In the genomic region with DNA sequence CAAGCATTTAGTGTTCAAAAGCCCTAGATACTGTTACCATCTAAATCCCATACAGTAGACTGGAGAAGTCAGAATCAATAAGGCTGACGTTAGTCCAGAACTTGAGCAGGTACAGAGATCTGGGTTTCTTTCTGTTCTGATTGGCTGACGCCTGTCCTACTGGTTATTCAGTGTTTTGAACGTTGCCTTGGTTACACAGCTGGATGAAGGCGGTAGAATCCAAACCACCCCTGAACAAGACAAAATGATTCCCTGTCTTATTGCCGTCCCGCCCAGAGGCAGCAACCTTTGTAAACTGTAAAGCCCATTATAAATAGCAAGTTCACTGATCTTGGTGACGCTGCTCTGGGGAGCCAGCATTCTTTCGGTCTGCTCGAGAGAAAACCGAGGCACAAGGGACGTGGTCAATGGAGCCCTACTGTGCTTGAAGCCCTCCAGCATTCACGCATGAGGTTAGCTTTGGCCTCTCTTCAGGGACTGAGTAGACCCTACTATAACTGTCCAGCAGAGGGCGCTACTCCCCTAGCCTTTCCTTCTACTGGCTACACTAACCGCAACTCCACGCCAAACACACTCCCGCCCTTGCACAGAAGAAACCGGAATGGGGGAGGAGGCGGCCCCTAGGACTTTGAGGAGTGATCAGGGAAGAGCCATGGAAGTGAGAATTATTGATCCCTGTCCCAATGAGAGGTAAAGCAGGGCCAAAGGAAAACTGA, we compare ENCODE assay signal across 8 mouse cellular contexts. TPM values are rescaled to one million over a fixed set of nuclear protein-coding genes. Genes with fewer than 3 reads are reported as not detected.
DNase-seq lines count a peak whose midpoint lies in the region; ATAC-seq and TF ChIP-seq lines count a peak whose summit lies in the region.

No protein-coding gene starts in this region.

- peak overlapping the region; percentile 98 for H3K27ac ChIP-seq in forebrain, embryonic 16.5 days (ENCODE audit: low read length)
- peak overlapping the region; percentile 96 for H3K27ac ChIP-seq in layer of hippocampus, adult 2 months
- H3K27ac ChIP-seq in lung, embryonic 14.5 days (ENCODE audit: low read depth): peak overlapping the region; percentile 100

- peak; percentile 95 for TF ChIP-seq CTCF in G1E (IDR thresholded peaks at IDR 0.05; ENCODE audit: low read depth, low read length)
- TF ChIP-seq CTCF in layer of hippocampus, adult 2 months (conservative IDR thresholded peaks at IDR 0.05): peak; percentile 97; the same call in 1 of the 2 replicates
- TF ChIP-seq CTCF in lung, embryonic 14.5 days (IDR thresholded peaks at IDR 0.05; ENCODE audit: low read depth): peak; percentile 99

- 2% methylated on average over 18 of the region's 18 CpGs for WGBS in forebrain, embryonic 16.5 days
- WGBS in lung, embryonic 14.5 days: 4% methylated on average over 18 of the region's 18 CpGs

- peak; percentile 68 for ATAC-seq in G1E (ENCODE audit: extremely low read depth, insufficient number of reproducible peaks, low FRiP score, poor library complexity, severe bottlenecking)
- ATAC-seq in forebrain, embryonic 16.5 days: peak; percentile 72
- peak; percentile 77 for ATAC-seq in lung, embryonic 14.5 days (ENCODE audit: insufficient read depth)
- ATAC-seq in neutrophil, adult 5-6 weeks (ENCODE audit: extremely low read depth, insufficient number of reproducible peaks, low FRiP score, poor library complexity, severe bottlenecking): peak; percentile 70

- peaks cover 5% of the 10 kb centered on the region for H3K36me3 ChIP-seq in G1E (replicated peaks)
- H3K36me3 ChIP-seq in forebrain, embryonic 16.5 days (ENCODE audit: control insufficient read depth, insufficient read depth): no peaks in the 10 kb centered on the region
- no peaks in the 10 kb centered on the region for H3K36me3 ChIP-seq in lung, embryonic 14.5 days (ENCODE audit: insufficient read depth)

- intact Hi-C loops in heart, postnatal 36 days (cut with DNase I): loop anchor here (1.0 kb wide), 2 partner anchors 60 to 92 kb away; no protein-coding TSS in a partner anchor

- no peaks in the 10 kb centered on the region for H3K9me3 ChIP-seq in G1E (replicated peaks)
- no peaks in the 10 kb centered on the region for H3K9me3 ChIP-seq in forebrain, embryonic 16.5 days (ENCODE audit: control insufficient read depth, low read length)
- H3K9me3 ChIP-seq in lung, embryonic 14.5 days (ENCODE audit: low read depth, low read length): no peaks in the 10 kb centered on the region

- peaks cover 78% of the 10 kb centered on the region for H3K4me1 ChIP-seq in G1E (ENCODE audit: insufficient read depth, low read depth, low read length)
- H3K4me1 ChIP-seq in forebrain, embryonic 16.5 days (replicated peaks; ENCODE audit: control insufficient read depth, insufficient read depth, low read length): peaks cover 42% of the 10 kb centered on the region
- H3K4me1 ChIP-seq in lung, embryonic 14.5 days (ENCODE audit: insufficient read depth): peaks cover 24% of the 10 kb centered on the region

- DNase-seq in G1E (ENCODE audit: low spot score): peak; percentile 90
- peak; percentile 95 to 96 for DNase-seq in cerebellum, adult 18-20 months
- DNase-seq in heart, postnatal 36 days: peak; percentile 95
- DNase-seq in layer of hippocampus, adult 2 months (ENCODE audit: low spot score in 2 of 2): peak; percentile 92 to 95
- DNase-seq in lung, embryonic 14.5 days: peak; percentile 98
- peak; percentile 90 for DNase-seq in testis, postnatal 14 days (ENCODE audit: low spot score)

- H3K4me3 ChIP-seq in G1E (ENCODE audit: low read depth, low read length): peak overlapping the region; percentile 74
- H3K4me3 ChIP-seq in forebrain, embryonic 16.5 days (replicated peaks; ENCODE audit: low read length): peak overlapping the region; percentile 51
- peak overlapping the region; percentile 50 for H3K4me3 ChIP-seq in layer of hippocampus, adult 2 months
- peak overlapping the region; percentile 50 for H3K4me3 ChIP-seq in lung, embryonic 14.5 days (ENCODE audit: low read depth, low read length)

- peak overlapping the region; percentile 70 for H3K4me2 ChIP-seq in forebrain, embryonic 16.5 days (ENCODE audit: low read length)
- H3K4me2 ChIP-seq in lung, embryonic 14.5 days: peak overlapping the region; percentile 95

- H3K9ac ChIP-seq in forebrain, embryonic 16.5 days (replicated peaks; ENCODE audit: low read depth, low read length): peak overlapping the region; percentile 86
- peak overlapping the region; percentile 96 for H3K9ac ChIP-seq in lung, embryonic 14.5 days

- peaks cover 3% of the 10 kb centered on the region for H3K27me3 ChIP-seq in G1E (ENCODE audit: insufficient read depth, low read length)
- H3K27me3 ChIP-seq in forebrain, embryonic 16.5 days (replicated peaks; ENCODE audit: control insufficient read depth, insufficient read depth, low read length): no peaks in the 10 kb centered on the region
- H3K27me3 ChIP-seq in lung, embryonic 14.5 days (ENCODE audit: insufficient read depth, low read length): no peaks in the 10 kb centered on the region

RNA-seq across cellular contexts. Expression of gene Tex44, which starts 14.2 kb away (rescaled TPM):
- not detected in 2 replicates for total RNA-seq in G1E (2014; fragmentation: Nextera tagmentation)
- total RNA-seq in G1E (2017): 0.16 and 0.17 TPM in 2 replicates
- not detected in 2 replicates for polyA plus RNA-seq in G1E (2012)
- not detected in 2 replicates for polyA plus RNA-seq in forebrain, embryonic 16.5 days (2015; fragmentation: Nextera tagmentation; extraction: Ambion mirVana)
- total RNA-seq in heart, postnatal 36 days (2021): not detected
- total RNA-seq in layer of hippocampus, adult 2 months (2021): not detected
- not detected in 2 replicates for polyA plus RNA-seq in lung, embryonic 14.5 days (2014; fragmentation: Nextera tagmentation; extraction: Ambion mirVana)
- not detected in 2 replicates for total RNA-seq in neutrophil, adult 5-6 weeks (2017)

RNA-seq across cellular contexts. Expression of gene Nmur1, which starts 14.3 kb away (rescaled TPM):
- total RNA-seq in G1E (2014; fragmentation: Nextera tagmentation) (not detected in 2 replicates), G1E (2017) (not detected in 2 replicates)
- not detected in 2 replicates for polyA plus RNA-seq in G1E (2012)
- not detected in 2 replicates for polyA plus RNA-seq in forebrain, embryonic 16.5 days (2015; fragmentation: Nextera tagmentation; extraction: Ambion mirVana)
- total RNA-seq in heart, postnatal 36 days (2021): not detected
- not detected for total RNA-seq in layer of hippocampus, adult 2 months (2021)
- not detected in 2 replicates for polyA plus RNA-seq in lung, embryonic 14.5 days (2014; fragmentation: Nextera tagmentation; extraction: Ambion mirVana)
- total RNA-seq in neutrophil, adult 5-6 weeks (2017): not detected in 2 replicates

Comparison
In these comparisons a context has a peak if more than half of its experiments do, and no peak if none do; other contexts are left out.
1. Peak in every context shown above with its lines: DNase-seq, ATAC-seq, H3K4me3 ChIP-seq and H3K27ac ChIP-seq.